ENCODE assay signal across 8 mouse cellular contexts in genomic region chr14:55113975-55114645, GRCm38 (mm10). TPM values are rescaled to one million over a fixed set of nuclear protein-coding genes. Genes with fewer than 3 reads are reported as not detected.
DNase-seq lines count a peak whose midpoint lies in the region; ATAC-seq and TF ChIP-seq lines count a peak whose summit lies in the region.

No protein-coding gene starts in this region.

- peak; percentile 26; the same call in 1 of the 2 replicates for ATAC-seq in common myeloid progenitor, adult 5-6 weeks (replicated peaks; ENCODE audit: low read depth, poor library complexity, severe bottlenecking)

- peaks cover 94% of the 10 kb centered on the region for H3K27me3 ChIP-seq in midbrain, embryonic 10.5 days (ENCODE audit: low read depth, poor library complexity, severe bottlenecking)

- peak in 1 of 2 experiments; percentile 69 for DNase-seq in layer of hippocampus, adult 2 months (ENCODE audit: low spot score in 2 of 2)
- no peak for DNase-seq in layer of hippocampus, adult 11-12 months (ENCODE audit: low spot score)
- peak; percentile 71 for DNase-seq in R1 (ENCODE audit: low read depth, low spot score)
- peak; percentile 48 for DNase-seq in induced T-regulatory cell, adult 2 months (ENCODE audit: low read depth)
- peak; percentile 53 for DNase-seq in midbrain, embryonic 10.5 days (ENCODE audit: low spot score)
- DNase-seq in testis, postnatal 10 days (ENCODE audit: low spot score): peak; percentile 67
- no peak for DNase-seq in gastrocnemius, postnatal 14 days

- H3K9me3 ChIP-seq in midbrain, embryonic 10.5 days (replicated peaks): no peaks in the 10 kb centered on the region

- H3K36me3 ChIP-seq in midbrain, embryonic 10.5 days: no peaks in the 10 kb centered on the region

- H3K27ac ChIP-seq in layer of hippocampus, adult 2 months: peak overlapping the region; percentile 96
- H3K27ac ChIP-seq in midbrain, embryonic 10.5 days (replicated peaks): peak overlapping the region; percentile 84; the same call in 1 of the 2 replicates

- peaks cover 54% of the 10 kb centered on the region for H3K4me1 ChIP-seq in midbrain, embryonic 10.5 days

- intact Hi-C loops in gastrocnemius, postnatal 14 days (cut with DNase I; ENCODE audit: low total_unique reads): no loop called here

- 10% methylated on average over 25 of the region's 26 CpGs for WGBS in midbrain, embryonic 10.5 days

- peak overlapping the region; percentile 73 for H3K4me3 ChIP-seq in layer of hippocampus, adult 2 months
- peak overlapping the region; percentile 81 for H3K4me3 ChIP-seq in midbrain, embryonic 10.5 days

- peak; percentile 86 for TF ChIP-seq CTCF in layer of hippocampus, adult 2 months (conservative IDR thresholded peaks at IDR 0.05)

RNA-seq across cellular contexts. Expression of gene Jph4, which starts 2.6 kb away (rescaled TPM):
- 100 to 1,000 TPM; 453 to 476 TPM for total RNA-seq in layer of hippocampus, adult 2 months (2021)
- not detected in 2 replicates for total RNA-seq in common myeloid progenitor, adult 5-6 weeks (2017)
- 0.53 and 1.2 TPM in 2 replicates for polyA plus RNA-seq in midbrain, embryonic 10.5 days (2016; fragmentation: Nextera tagmentation; extraction: Ambion mirVana)
- under 1 TPM; 0.42 to 0.62 TPM for total RNA-seq in gastrocnemius, postnatal 14 days (2021)

RNA-seq across cellular contexts. Expression of gene Ap1g2, which starts 7.7 kb away (rescaled TPM):
- 10 to 100 TPM; 15.4 to 19.3 TPM for total RNA-seq in layer of hippocampus, adult 2 months (2021)
- total RNA-seq in common myeloid progenitor, adult 5-6 weeks (2017): 25.1 and 30.9 TPM in 2 replicates
- polyA plus RNA-seq in midbrain, embryonic 10.5 days (2016; fragmentation: Nextera tagmentation; extraction: Ambion mirVana): 12.7 and 15.0 TPM in 2 replicates
- 1 to 10 TPM; 4.1 to 7.0 TPM for total RNA-seq in gastrocnemius, postnatal 14 days (2021)

RNA-seq across cellular contexts. Expression of gene Thtpa, which starts 19.5 kb away (rescaled TPM):
- total RNA-seq in layer of hippocampus, adult 2 months (2021): 10 to 100 TPM; 19.3 to 23.7 TPM
- 8.3 and 12.9 TPM in 2 replicates for total RNA-seq in common myeloid progenitor, adult 5-6 weeks (2017)
- 28.1 and 30.8 TPM in 2 replicates for polyA plus RNA-seq in midbrain, embryonic 10.5 days (2016; fragmentation: Nextera tagmentation; extraction: Ambion mirVana)
- 10 to 100 TPM; 11.1 to 12.3 TPM for total RNA-seq in gastrocnemius, postnatal 14 days (2021)

RNA-seq across cellular contexts. Expression of gene Zfhx2, which starts 22.0 kb away (rescaled TPM):
- 10 to 100 TPM; 55.5 to 67.3 TPM for total RNA-seq in layer of hippocampus, adult 2 months (2021)
- 2.0 and 5.0 TPM in 2 replicates for total RNA-seq in common myeloid progenitor, adult 5-6 weeks (2017)
- polyA plus RNA-seq in midbrain, embryonic 10.5 days (2016; fragmentation: Nextera tagmentation; extraction: Ambion mirVana): 7.6 and 12.5 TPM in 2 replicates
- 1 to 10 TPM; 2.6 to 3.1 TPM for total RNA-seq in gastrocnemius, postnatal 14 days (2021)

Comparison
In these comparisons a context has a peak if more than half of its experiments do, and no peak if none do; other contexts are left out.
1. DNase-seq: peak in R1 (single experiment), induced T-regulatory cell, adult 2 months (single experiment), midbrain, embryonic 10.5 days (single experiment) and testis, postnatal 10 days (single experiment); none in layer of hippocampus, adult 11-12 months (single experiment) and gastrocnemius, postnatal 14 days (single experiment).
2. RNA of gene Jph4, which starts 2.6 kb away (total RNA-seq): 453 to 476 TPM in layer of hippocampus, adult 2 months; 0.42 to 0.62 TPM in gastrocnemius, postnatal 14 days and not detected in common myeloid progenitor, adult 5-6 weeks; every median in the first group is over 100 times any median in the second.